Mouse (Mus musculus): ENCODE measurements around the gene Stard3nl.

DNA sequence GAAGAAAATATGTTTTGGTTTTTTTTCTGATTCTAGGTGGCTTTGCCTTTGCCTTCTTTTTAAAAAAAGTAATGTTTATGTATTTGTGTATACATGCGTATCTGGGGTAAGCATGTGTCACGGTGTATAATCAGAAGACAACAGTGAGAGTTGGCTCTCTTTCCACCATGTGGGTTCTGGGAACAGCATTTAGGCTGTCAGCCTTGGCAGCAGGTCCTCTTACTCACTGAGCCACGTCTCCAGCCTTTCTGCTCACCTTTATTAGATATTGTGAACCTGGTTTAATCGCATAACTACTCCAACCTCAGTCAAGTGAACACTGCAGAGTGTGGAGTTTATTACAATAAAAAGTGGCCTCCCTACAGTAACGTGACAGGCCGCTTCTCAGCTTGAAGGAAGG, 26.8 kb downstream of the Stard3nl start:
- TF ChIP-seq POLR2A (IDR thresholded peaks at IDR 0.05; ENCODE audit: borderline replicate concordance, low read depth, low read length), result no peak
- no peak for TF ChIP-seq CTCF (IDR thresholded peaks at IDR 0.05; ENCODE audit: low read depth, low read length)

All from bone marrow macrophage, adult 2 months (primary cell).